Mouse (Mus musculus) adrenal gland, postnatal 36 days (tissue): Measurements from ENCODE around the gene Ensa. TPM values are rescaled to one million over a fixed set of nuclear protein-coding genes. Genes with fewer than 3 reads are reported as not detected.

Experiments
- DNase-seq, 2 experiments: peaks; one replicate each; pipeline ENCODE4 v3.0.0; 2021; ENCODE audit warnings: mixed read lengths in 1 of 2
- total RNA-seq, 2 experiments: library from RNA; stranded (reverse); gene quantifications; 2 replicates each; pipeline ENCODE4 v1.2.3; 2021

Ensa gene
- total RNA-seq, 2 experiments from 2014 or later: 83.6 to 107 TPM

GRCm38 (mm10) chr3:95679551-95679950 lies 54.8 kb downstream of the Ensa start:
- DNase-seq: no peak

- DNase-seq: no peak
These were observed 55.9 kb downstream of the Ensa start for GRCm38 (mm10) chr3:95680673-95681072.

GRCm38 (mm10) chr3:95681365-95681764 lies 56.6 kb downstream of the Ensa start:
- no peak for DNase-seq

Other genes with a start within 250 kb of the Ensa start
- not detected for gene 4930558C23Rik, start 222.2 kb upstream of the Ensa start, total RNA-seq
- 10 to 100 TPM; 63.5 to 68.0 TPM for gene Arnt, start 190.6 kb upstream of the Ensa start, total RNA-seq
- 1 to 10 TPM; 7.2 to 9.0 TPM for gene Ctsk, start 125.7 kb upstream of the Ensa start, total RNA-seq
- 10 to 100 TPM; 35.2 to 65.5 TPM for gene Ctss, start 98.2 kb upstream of the Ensa start, total RNA-seq
- not detected for gene Hormad1, start 65.3 kb upstream of the Ensa start, total RNA-seq
- gene Golph3l, start 36.1 kb upstream of the Ensa start, total RNA-seq: 10 to 100 TPM; 40.6 to 53.7 TPM
- gene Mcl1, start 33.8 kb downstream of the Ensa start, total RNA-seq: 100 to 1,000 TPM; 199 to 227 TPM
- gene Adamtsl4, start 62.9 kb downstream of the Ensa start, total RNA-seq: 10 to 100 TPM in 1 of 2 experiments, 1 to 10 TPM in 1; 6.5 to 11.1 TPM
- gene Ecm1, start 114.6 kb downstream of the Ensa start, total RNA-seq: 100 to 1,000 TPM; 428 to 676 TPM
- gene Tars2, start 135.2 kb downstream of the Ensa start, total RNA-seq: 10 to 100 TPM; 49.3 to 54.1 TPM
- gene Rprd2, start 193.9 kb downstream of the Ensa start, total RNA-seq: 10 to 100 TPM; 50.9 to 56.0 TPM
- gene Prpf3, start 230.9 kb downstream of the Ensa start, total RNA-seq: 10 to 100 TPM; 27.4 to 39.2 TPM
- 100 to 1,000 TPM; 272 to 276 TPM for gene Mrps21, start 246.5 kb downstream of the Ensa start, total RNA-seq